Mouse (Mus musculus) R1 (cell line): ENCODE results near the gene Gm20696.

Experiments
- DNase-seq: peaks from one replicate; pipeline ENCODE4 v3.0.0-alpha.2; 2018; ENCODE audit warnings: low read depth, low spot score

The Gm20696 gene

DNA sequence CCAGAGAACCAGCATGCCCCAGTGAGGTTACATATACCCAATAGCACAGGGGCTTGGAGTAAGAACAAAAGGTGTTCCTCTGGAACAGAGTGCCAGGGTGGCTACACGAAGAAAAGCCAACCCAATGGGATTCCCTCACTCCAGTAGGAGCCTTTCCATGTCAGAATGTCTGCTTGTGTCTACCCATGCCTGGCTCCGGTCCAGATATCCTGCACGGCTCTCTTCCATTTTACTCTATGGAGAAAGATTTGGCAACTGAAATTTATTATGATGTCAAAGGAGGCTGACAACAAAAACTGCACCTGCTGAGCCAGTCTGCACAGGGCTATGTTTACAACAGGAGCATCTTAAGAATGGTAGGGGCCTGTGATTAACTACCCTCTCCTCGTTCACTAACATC, 377.4 kb downstream of the Gm20696 start:
- no peak for DNase-seq

DNA sequence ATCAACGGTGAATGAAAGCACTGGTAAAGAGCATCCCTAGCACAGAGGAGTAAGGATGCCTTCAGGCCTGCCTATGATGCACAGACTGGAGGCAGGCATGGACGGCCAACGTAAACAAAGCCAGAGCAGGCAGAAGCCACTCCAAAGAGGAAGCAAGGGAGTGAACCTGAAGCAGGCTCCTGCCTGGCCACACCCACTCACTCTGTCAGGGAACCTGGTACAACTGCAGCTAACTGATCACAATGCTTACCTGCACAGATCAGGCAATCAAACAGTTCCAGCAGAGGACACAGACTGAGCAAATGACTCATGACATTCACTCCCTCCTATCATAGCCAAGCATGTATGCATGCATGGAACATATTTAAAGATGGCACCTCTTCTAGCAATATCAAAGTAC, 381.6 kb downstream of the Gm20696 start:
- DNase-seq: no peak

- no peak for DNase-seq
Measured at GRCm38 (mm10) chr6:99284019-99284418, 382.6 kb downstream of the Gm20696 start.

GRCm38 (mm10) chr6:99282866-99283657, 383.5 kb downstream of the Gm20696 start:
- no peak for DNase-seq

GRCm38 (mm10) chr6:99281433-99281832, 385.2 kb downstream of the Gm20696 start:
- no peak for DNase-seq

- DNase-seq: no peak
Measured at GRCm38 (mm10) chr6:99280619-99281018, 386.0 kb downstream of the Gm20696 start.

DNA sequence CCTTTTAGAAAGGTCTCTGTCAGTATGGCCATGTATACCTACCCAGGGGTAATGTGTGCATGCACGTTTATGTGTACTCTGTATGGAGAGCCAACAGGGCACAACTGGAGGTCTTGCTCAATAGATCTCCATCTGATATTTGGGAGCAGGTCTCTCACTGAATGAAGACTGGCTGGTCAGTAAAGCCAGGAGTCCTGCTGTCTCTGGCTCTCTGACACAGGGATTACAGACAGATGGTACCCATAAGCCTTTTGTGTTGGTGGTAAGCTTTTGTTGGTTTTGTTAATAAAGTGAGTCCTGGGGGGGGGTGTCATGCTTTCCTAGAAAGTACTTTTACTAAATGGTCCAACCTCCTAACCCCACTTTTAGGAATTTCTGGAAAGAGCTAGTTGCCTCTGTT, 389.3 kb downstream of the Gm20696 start:
- no peak for DNase-seq

DNA sequence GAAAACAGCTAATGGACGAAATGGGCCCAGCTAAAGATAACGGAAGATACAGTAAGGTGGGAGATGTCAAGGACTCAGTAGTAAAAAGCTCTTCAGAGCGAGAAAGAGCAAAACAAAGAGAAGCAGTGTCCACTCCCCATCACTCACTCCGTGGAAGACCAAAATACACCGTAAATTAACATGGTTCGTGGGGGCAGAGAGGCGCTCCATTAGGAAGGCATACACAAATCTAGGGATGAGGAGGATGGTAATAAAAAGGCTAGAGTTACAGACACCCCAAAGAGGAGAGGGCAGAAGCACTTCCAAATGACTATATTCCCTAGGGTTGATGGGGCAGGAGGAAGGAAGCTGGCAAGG, 390.3 kb downstream of the Gm20696 start:
- no peak for DNase-seq

DNA sequence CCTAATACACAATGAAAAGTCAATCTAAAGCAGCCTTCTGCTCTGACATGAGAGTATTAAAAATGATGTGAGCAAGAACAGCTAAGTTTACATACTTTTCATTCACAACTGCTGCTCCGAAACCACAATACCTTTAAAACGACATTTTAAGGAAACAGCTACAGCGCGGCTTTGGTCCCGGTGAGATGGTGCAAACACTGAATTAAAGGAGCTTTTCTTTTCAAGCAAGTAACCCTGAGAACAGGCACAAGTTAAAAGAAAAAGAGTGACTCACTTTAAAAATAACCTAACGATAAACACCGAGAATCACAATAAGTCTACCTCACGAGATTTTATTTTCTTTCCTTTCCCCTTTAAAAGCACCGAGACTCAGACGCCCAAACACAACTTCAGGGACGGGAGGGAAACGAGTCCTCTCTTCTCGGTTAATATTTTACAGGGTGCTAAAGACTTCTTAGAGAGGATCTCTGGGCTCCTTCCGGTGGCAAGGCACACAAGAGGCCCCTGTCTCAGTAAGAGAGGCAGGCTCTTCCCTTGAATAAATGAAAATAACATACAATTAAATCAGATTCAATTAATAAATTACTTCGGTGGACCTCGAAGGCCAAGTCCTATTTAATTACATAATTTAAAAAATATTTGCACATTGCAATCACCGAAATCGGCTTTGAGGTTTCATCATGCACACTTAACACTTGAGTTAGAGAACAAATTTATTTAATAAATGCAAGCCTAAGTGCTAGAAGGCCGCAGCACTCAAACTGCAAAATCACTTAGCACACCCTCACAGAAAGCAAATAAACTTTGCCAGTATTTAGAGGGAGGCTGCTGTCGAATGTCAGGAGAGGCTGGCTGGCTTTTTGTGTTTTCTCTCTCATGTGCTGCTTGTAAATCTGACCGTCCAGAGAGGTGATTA, 391.0 kb downstream of the Gm20696 start:
- no peak for DNase-seq

DNA sequence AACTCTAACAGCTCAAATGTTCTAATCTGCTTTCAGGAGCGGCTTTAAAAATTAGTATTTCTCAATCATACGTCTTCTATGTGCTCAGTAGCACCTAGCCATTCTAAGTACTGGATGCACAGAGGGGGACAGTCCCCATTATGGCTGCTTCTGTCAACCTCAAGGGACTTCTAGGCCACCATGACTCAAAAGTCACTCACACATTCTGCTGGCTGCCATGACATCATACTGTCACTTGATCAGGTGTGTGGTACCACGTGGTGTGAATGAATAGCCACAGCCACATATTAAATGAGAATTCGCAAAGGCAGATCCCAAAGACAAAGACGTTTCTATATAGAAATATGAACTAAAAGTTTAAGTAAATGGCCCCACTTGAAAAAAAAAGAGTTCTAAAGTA, 391.9 kb downstream of the Gm20696 start:
- DNase-seq: no peak

- no peak for DNase-seq
Measured at GRCm38 (mm10) chr6:99274222-99274621, 392.4 kb downstream of the Gm20696 start.

- no peak for DNase-seq
Measured at GRCm38 (mm10) chr6:99273177-99273576, 393.4 kb downstream of the Gm20696 start.

DNA sequence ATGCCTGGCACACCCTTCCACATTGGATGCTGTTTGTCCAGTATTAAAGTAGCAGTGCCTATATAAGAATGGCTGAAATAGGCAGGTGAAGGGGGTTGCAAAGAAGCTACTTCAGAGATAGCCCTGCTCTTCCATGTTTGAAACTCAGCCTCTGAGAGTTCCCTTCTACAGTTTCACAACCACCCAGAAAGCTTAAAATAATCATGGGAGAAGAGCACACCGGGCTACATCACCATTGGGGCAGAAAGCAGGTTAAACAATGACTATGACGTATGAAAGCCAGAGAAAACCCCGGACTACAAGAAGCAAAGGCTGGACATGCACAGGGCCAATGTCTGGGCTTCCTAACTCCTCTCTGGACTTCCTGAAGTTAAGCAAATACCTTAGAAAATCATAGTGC, 394.4 kb downstream of the Gm20696 start:
- no peak for DNase-seq

- DNase-seq: no peak
Measured at GRCm38 (mm10) chr6:99271741-99272140, 394.9 kb downstream of the Gm20696 start.

DNA sequence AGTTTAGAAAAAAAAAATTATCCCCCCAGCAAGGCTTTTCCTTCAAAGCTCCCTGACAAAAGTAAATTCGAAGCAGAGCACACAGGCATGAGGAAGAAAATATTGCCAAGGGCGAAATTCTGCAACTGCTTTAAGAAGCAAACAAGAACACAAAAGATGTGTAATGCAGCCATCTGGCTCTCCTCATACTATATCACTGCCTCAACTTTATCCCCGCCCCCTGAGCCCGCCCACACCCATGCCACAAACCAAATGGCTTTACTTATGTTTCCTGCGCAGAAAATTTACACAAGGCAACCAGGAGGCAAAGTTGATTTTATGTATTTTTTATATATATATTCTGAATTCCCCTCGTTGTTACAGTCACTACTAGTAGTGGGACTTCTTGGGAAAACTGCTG, 396.7 kb downstream of the Gm20696 start:
- DNase-seq: no peak

- DNase-seq: no peak
Measured at GRCm38 (mm10) chr6:99268171-99269061, 398.2 kb downstream of the Gm20696 start.

GRCm38 (mm10) chr6:99265945-99266656, 400.5 kb downstream of the Gm20696 start:
- DNase-seq: peak; percentile 86

DNA sequence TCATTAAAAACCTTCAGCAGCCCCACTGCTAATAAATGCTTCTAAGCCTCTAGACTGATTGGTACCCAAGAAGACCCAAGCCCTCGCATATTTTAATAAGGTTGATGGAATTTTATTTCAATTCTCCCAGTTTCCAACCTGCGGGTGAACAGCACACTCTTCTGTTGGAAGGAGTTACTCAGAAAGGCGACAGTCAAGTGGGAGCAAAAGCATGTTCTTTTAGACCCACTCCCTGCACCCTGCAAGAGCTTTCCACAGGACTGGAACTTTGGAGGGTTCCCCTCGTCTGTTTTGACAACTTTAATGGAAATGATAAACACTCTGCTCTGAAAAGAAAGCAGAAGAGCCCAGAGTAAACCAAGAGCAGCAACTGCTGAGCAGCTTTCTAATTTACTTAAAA, 401.4 kb downstream of the Gm20696 start:
- DNase-seq: no peak

DNA sequence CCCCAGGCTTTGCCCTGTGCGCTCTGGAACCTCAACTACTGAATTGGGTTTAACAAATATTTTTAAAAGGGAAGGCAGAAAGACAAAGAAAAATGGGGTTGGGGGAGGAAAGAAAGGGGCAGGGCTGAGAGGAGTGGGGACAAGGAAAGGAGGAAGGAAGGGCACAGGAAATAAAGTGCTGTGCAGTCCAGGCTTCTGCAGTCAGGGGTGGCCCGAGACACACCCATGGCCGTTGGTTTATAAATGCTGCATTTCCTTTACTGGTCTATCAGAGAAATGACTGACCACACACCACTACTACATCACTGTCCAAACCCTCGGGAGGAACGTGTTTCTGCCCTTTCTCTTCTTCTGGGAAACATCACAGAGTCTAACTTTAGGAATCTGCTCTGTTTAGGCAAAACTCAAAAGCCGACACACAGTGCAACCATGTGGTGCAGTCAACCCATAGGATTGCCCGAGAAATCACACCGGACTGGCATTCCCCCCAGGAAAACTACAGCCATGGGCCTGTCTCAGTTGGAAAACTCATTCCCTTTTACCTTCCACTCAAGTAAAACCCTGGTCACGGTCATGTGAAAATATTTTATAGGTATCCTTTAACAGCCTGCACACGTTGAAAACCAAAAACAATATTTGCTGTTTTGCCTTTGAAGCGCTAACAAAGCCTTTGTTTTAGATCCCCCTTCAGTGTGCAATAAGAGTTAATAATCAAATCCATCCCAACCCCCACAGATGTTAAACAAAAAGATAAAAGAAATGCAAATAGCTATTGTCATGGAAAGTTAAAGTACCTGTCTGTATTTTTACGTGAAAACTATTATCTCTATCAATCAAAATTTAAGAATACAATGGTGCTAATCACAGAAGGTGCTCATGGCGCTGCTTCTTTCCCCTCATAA, 402.2 kb downstream of the Gm20696 start:
- DNase-seq: no peak

DNA sequence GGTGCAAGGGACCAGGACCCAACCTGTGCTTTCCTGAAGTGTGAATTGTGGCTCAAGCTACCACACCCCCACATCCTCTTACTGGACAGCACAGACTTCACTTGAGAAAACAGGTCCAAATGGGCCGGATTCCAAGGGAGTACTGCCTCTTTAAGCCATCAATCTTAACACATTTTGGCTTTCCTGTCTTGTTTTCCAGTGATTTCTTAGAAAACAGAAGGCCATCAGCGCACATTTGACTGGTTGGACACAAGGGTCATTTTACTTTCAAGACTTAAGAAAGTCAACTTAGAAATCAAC, 402.8 kb downstream of the Gm20696 start:
- no peak for DNase-seq
